Mouse (Mus musculus): ENCODE measurements around the gene Iqck. TPM values are rescaled to one million over a fixed set of nuclear protein-coding genes. Genes with fewer than 3 reads are reported as not detected.

Iqck gene
- polyA plus RNA-seq, 1 experiment from 2014 or later, result 2.2 TPM

- Histone ChIP-seq H3K36me3 (ENCODE audit: control insufficient read depth, insufficient read depth, low read length) (no peaks in the 10 kb centered on the region), H3K4me2 (ENCODE audit: low read length) (no peak overlapping the region), H3K27me3 (replicated peaks; ENCODE audit: control insufficient read depth, insufficient read depth, low read length) (no peaks in the 10 kb centered on the region), H3K9ac (ENCODE audit: low read length) (no peak overlapping the region), H3K9me3 (ENCODE audit: control insufficient read depth, low read length) (no peaks in the 10 kb centered on the region), H3K27ac (ENCODE audit: low read depth) (no peak overlapping the region), H3K4me3 (ENCODE audit: low read depth, low read length) (no peak overlapping the region), H3K4me1 (replicated peaks; ENCODE audit: control insufficient read depth, insufficient read depth, low read length) (no peaks in the 10 kb centered on the region)
- no peak for DNase-seq (ENCODE audit: low spot score)
- WGBS, result 18% methylated on average over 2 of the region's 2 CpGs
- no peak for ATAC-seq (replicated peaks; ENCODE audit: low FRiP score, low TSS enrichment, low read depth)
These were observed 89.3 kb downstream of the Iqck start for GRCm38 (mm10) chr7:118944884-118945283.

GRCm38 (mm10) chr7:118947241-118947640 lies 91.7 kb downstream of the Iqck start:
- ATAC-seq (replicated peaks; ENCODE audit: low FRiP score, low TSS enrichment, low read depth) (no peak), DNase-seq (ENCODE audit: low spot score) (no peak)
- Histone ChIP-seq H3K27me3 (replicated peaks; ENCODE audit: control insufficient read depth, insufficient read depth, low read length) (no peaks in the 10 kb centered on the region), H3K4me2 (ENCODE audit: low read length) (no peak overlapping the region), H3K9me3 (ENCODE audit: control insufficient read depth, low read length) (no peaks in the 10 kb centered on the region), H3K4me1 (replicated peaks; ENCODE audit: control insufficient read depth, insufficient read depth, low read length) (no peaks in the 10 kb centered on the region), H3K9ac (ENCODE audit: low read length) (no peak overlapping the region), H3K4me3 (ENCODE audit: low read depth, low read length) (no peak overlapping the region), H3K27ac (ENCODE audit: low read depth) (no peak overlapping the region), H3K36me3 (ENCODE audit: control insufficient read depth, insufficient read depth, low read length) (no peaks in the 10 kb centered on the region)
- WGBS, result 71% methylated on average over 3 of the region's 3 CpGs

GRCm38 (mm10) chr7:118948677-118949282 lies 93.2 kb downstream of the Iqck start:
- Histone ChIP-seq H3K36me3 (ENCODE audit: control insufficient read depth, insufficient read depth, low read length) (no peaks in the 10 kb centered on the region), H3K27me3 (replicated peaks; ENCODE audit: control insufficient read depth, insufficient read depth, low read length) (no peaks in the 10 kb centered on the region), H3K27ac (ENCODE audit: low read depth) (no peak overlapping the region), H3K9me3 (ENCODE audit: control insufficient read depth, low read length) (no peaks in the 10 kb centered on the region), H3K4me2 (ENCODE audit: low read length) (no peak overlapping the region), H3K9ac (ENCODE audit: low read length) (no peak overlapping the region), H3K4me3 (ENCODE audit: low read depth, low read length) (no peak overlapping the region), H3K4me1 (replicated peaks; ENCODE audit: control insufficient read depth, insufficient read depth, low read length) (no peaks in the 10 kb centered on the region)
- no peak for ATAC-seq (replicated peaks; ENCODE audit: low FRiP score, low TSS enrichment, low read depth)
- DNase-seq (ENCODE audit: low spot score), result no peak
- 70% methylated on average over 2 of the region's 2 CpGs for WGBS

- Histone ChIP-seq H3K27ac (ENCODE audit: low read depth) (no peak overlapping the region), H3K4me1 (replicated peaks; ENCODE audit: control insufficient read depth, insufficient read depth, low read length) (no peaks in the 10 kb centered on the region), H3K4me2 (ENCODE audit: low read length) (no peak overlapping the region), H3K9ac (ENCODE audit: low read length) (no peak overlapping the region), H3K4me3 (ENCODE audit: low read depth, low read length) (no peak overlapping the region), H3K36me3 (ENCODE audit: control insufficient read depth, insufficient read depth, low read length) (no peaks in the 10 kb centered on the region), H3K27me3 (replicated peaks; ENCODE audit: control insufficient read depth, insufficient read depth, low read length) (no peaks in the 10 kb centered on the region), H3K9me3 (ENCODE audit: control insufficient read depth, low read length) (no peaks in the 10 kb centered on the region)
- DNase-seq (ENCODE audit: low spot score), result no peak
- 61% methylated on average over 7 of the region's 7 CpGs for WGBS
- ATAC-seq (replicated peaks; ENCODE audit: low FRiP score, low TSS enrichment, low read depth), result no peak
These were observed 94.2 kb downstream of the Iqck start for GRCm38 (mm10) chr7:118949749-118950148.

- Histone ChIP-seq H3K9me3 (ENCODE audit: control insufficient read depth, low read length) (no peaks in the 10 kb centered on the region), H3K4me1 (replicated peaks; ENCODE audit: control insufficient read depth, insufficient read depth, low read length) (no peaks in the 10 kb centered on the region), H3K9ac (ENCODE audit: low read length) (no peak overlapping the region), H3K36me3 (ENCODE audit: control insufficient read depth, insufficient read depth, low read length) (no peaks in the 10 kb centered on the region), H3K27me3 (replicated peaks; ENCODE audit: control insufficient read depth, insufficient read depth, low read length) (no peaks in the 10 kb centered on the region), H3K27ac (ENCODE audit: low read depth) (no peak overlapping the region), H3K4me3 (ENCODE audit: low read depth, low read length) (no peak overlapping the region), H3K4me2 (ENCODE audit: low read length) (no peak overlapping the region)
- ATAC-seq (replicated peaks; ENCODE audit: low FRiP score, low TSS enrichment, low read depth) (no peak), DNase-seq (ENCODE audit: low spot score) (no peak)
- WGBS, result 59% methylated on average over 11 of the region's 11 CpGs
These were observed 98.2 kb downstream of the Iqck start for GRCm38 (mm10) chr7:118953626-118954282.

- 91% methylated on average over 1 of the region's 1 CpGs for WGBS
- DNase-seq (ENCODE audit: low spot score), result no peak
These were observed 99.4 kb downstream of the Iqck start for GRCm38 (mm10) chr7:118954968-118955367.

GRCm38 (mm10) chr7:118956616-118957246 lies 101.2 kb downstream of the Iqck start:
- ATAC-seq (replicated peaks; ENCODE audit: low FRiP score, low TSS enrichment, low read depth), result no peak
- WGBS, result 70% methylated on average over 4 of the region's 4 CpGs

More at GRCm38 (mm10) chr7:118954968-118955367, 99.4 kb downstream of the Iqck start:
- Histone ChIP-seq H3K4me2 (ENCODE audit: low read length) (no peak overlapping the region), H3K9me3 (ENCODE audit: control insufficient read depth, low read length) (no peaks in the 10 kb centered on the region), H3K9ac (ENCODE audit: low read length) (no peak overlapping the region), H3K4me1 (replicated peaks; ENCODE audit: control insufficient read depth, insufficient read depth, low read length) (no peaks in the 10 kb centered on the region), H3K27me3 (replicated peaks; ENCODE audit: control insufficient read depth, insufficient read depth, low read length) (no peaks in the 10 kb centered on the region), H3K4me3 (ENCODE audit: low read depth, low read length) (no peak overlapping the region), H3K36me3 (ENCODE audit: control insufficient read depth, insufficient read depth, low read length) (no peaks in the 10 kb centered on the region), H3K27ac (ENCODE audit: low read depth) (no peak overlapping the region)
- ATAC-seq (replicated peaks; ENCODE audit: low FRiP score, low TSS enrichment, low read depth), result no peak

GRCm38 (mm10) chr7:118959209-118959608 lies 103.7 kb downstream of the Iqck start:
- H3K4me1 ChIP-seq (replicated peaks; ENCODE audit: control insufficient read depth, insufficient read depth, low read length), result no peaks in the 10 kb centered on the region
- ATAC-seq (replicated peaks; ENCODE audit: low FRiP score, low TSS enrichment, low read depth) (no peak), DNase-seq (ENCODE audit: low spot score) (no peak)
- H3K27ac ChIP-seq (ENCODE audit: low read depth), result no peak overlapping the region
- WGBS, result 56% methylated on average over 7 of the region's 7 CpGs
- no peaks in the 10 kb centered on the region for H3K9me3 ChIP-seq (ENCODE audit: control insufficient read depth, low read length)
- H3K4me3 ChIP-seq (ENCODE audit: low read depth, low read length), result no peak overlapping the region
- H3K36me3 ChIP-seq (ENCODE audit: control insufficient read depth, insufficient read depth, low read length), result no peaks in the 10 kb centered on the region
- no peak overlapping the region for H3K4me2 ChIP-seq (ENCODE audit: low read length)
- H3K27me3 ChIP-seq (replicated peaks; ENCODE audit: control insufficient read depth, insufficient read depth, low read length), result no peaks in the 10 kb centered on the region
- no peak overlapping the region for H3K9ac ChIP-seq (ENCODE audit: low read length)

More at GRCm38 (mm10) chr7:118956616-118957246, 101.2 kb downstream of the Iqck start:
- Histone ChIP-seq H3K36me3 (ENCODE audit: control insufficient read depth, insufficient read depth, low read length) (no peaks in the 10 kb centered on the region), H3K27me3 (replicated peaks; ENCODE audit: control insufficient read depth, insufficient read depth, low read length) (no peaks in the 10 kb centered on the region), H3K9me3 (ENCODE audit: control insufficient read depth, low read length) (no peaks in the 10 kb centered on the region), H3K9ac (ENCODE audit: low read length) (no peak overlapping the region), H3K4me2 (ENCODE audit: low read length) (no peak overlapping the region), H3K4me3 (ENCODE audit: low read depth, low read length) (no peak overlapping the region), H3K4me1 (replicated peaks; ENCODE audit: control insufficient read depth, insufficient read depth, low read length) (no peaks in the 10 kb centered on the region), H3K27ac (ENCODE audit: low read depth) (no peak overlapping the region)
- DNase-seq (ENCODE audit: low spot score), result no peak

Data from intestine, embryonic 14.5 days (tissue).